Mouse (Mus musculus) kidney, postnatal 0 days (tissue): ENCODE measurements at regions not wholly inside any gene's neighbourhood (a gene's known extent, or its start where the extent isn't known, plus 50 kb on each side); places are given as distances from the start of the nearest gene placed in this dataset.
"Not testable (repeated sequence)": the region's sequence is repeated elsewhere in the genome, so short reads cannot be mapped to it uniquely, and the experiment has no call there.

Experiments
- ATAC-seq: fragments of 200-750 bp; cut with Nextera tagmentation; replicated peaks from 2 replicates; pipeline ENCODE4 v1.8.0; 2017; ENCODE audit warnings: low read depth, moderate number of reproducible peaks, moderate TSS enrichment, moderate library complexity; ENCODE audit not compliant: low FRiP score
- DNase-seq: peaks from one replicate; pipeline ENCODE4 v3.0.0-alpha.2; 2016; ENCODE audit warnings: low spot score
- H3K27ac ChIP-seq: fragments of 300-500 bp; sonication (generic); 2 replicates; pipeline ENCODE4 v1.5.1; 2014; ENCODE audit warnings: mild to moderate bottlenecking
- H3K27me3 ChIP-seq: fragments of 300-500 bp; sonication (generic); 2 replicates; pipeline ENCODE4 v1.6.1; 2014; ENCODE audit warnings: low read length, mixed read lengths; ENCODE audit not compliant: insufficient read depth
- H3K36me3 ChIP-seq: fragments of 300-500 bp; sonication (generic); 2 replicates; pipeline ENCODE4 v1.6.1; 2014; ENCODE audit warnings: low read length, mixed read lengths; ENCODE audit not compliant: insufficient read depth
- H3K4me1 ChIP-seq: fragments of 300-500 bp; sonication (generic); replicated peaks from 2 replicates; pipeline ENCODE4 v1.6.1; 2014; ENCODE audit warnings: antibody characterized with exemption, low read length, mixed read lengths; ENCODE audit not compliant: insufficient read depth
- H3K4me2 ChIP-seq: fragments of 300-500 bp; sonication (generic); 2 replicates; pipeline ENCODE4 v1.6.1; 2014; ENCODE audit warnings: mild to moderate bottlenecking, low read length, moderate library complexity, mixed read lengths
- H3K4me3 ChIP-seq: fragments of 300-500 bp; sonication (generic); replicated peaks from 2 replicates; pipeline ENCODE4 v1.5.1; 2014; ENCODE audit warnings: low read depth, low read length
- H3K9ac ChIP-seq: fragments of 300-500 bp; sonication (generic); 2 replicates; pipeline ENCODE4 v1.6.1; 2014; ENCODE audit warnings: low read depth, low read length
- H3K9me3 ChIP-seq: fragments of 300-500 bp; sonication (generic); replicated peaks from 2 replicates; pipeline ENCODE4 v1.6.1; 2016; ENCODE audit warnings: low read length, inconsistent platforms, mixed read lengths
- CTCF ChIP-seq: IDR thresholded peaks from 2 replicates; pipeline ENCODE4 v1.5.1; 2016; ENCODE audit warnings: antibody characterized with exemption, low read depth, mild to moderate bottlenecking, moderate library complexity
- WGBS: fragments of 180-500 bp; shearing (Covaris S2); extraction: QIAGEN DNeasy Blood & Tissue Kit; methylation state at CpG from one replicate; pipeline ENCODE4 v1.1.7; 2014; 5-methylcytosine and 5-hydroxymethylcytosine counted together

GRCm38 (mm10) chr10:66694549-66695285, 401.2 kb upstream of the Jmjd1c start:
- Histone ChIP-seq H3K27ac (no peak overlapping the region), H3K9me3 (no peaks in the 10 kb centered on the region), H3K4me2 (no peak overlapping the region), H3K36me3 (no peaks in the 10 kb centered on the region), H3K27me3 (no peaks in the 10 kb centered on the region), H3K9ac (no peak overlapping the region), H3K4me1 (no peaks in the 10 kb centered on the region), H3K4me3 (no peak overlapping the region)
- ATAC-seq (no peak), DNase-seq (no peak)
- TF ChIP-seq CTCF, result 0 out of 2 replicates have a peak, but pooled peaks have one; percentile 6
- 87% methylated on average over 11 of the region's 11 CpGs for WGBS

GRCm38 (mm10) chr10:66714926-66715325, 381.0 kb upstream of the Jmjd1c start:
- H3K4me1 ChIP-seq, H3K36me3 ChIP-seq, H3K27me3 ChIP-seq, H3K27ac ChIP-seq, DNase-seq, H3K9ac ChIP-seq, ATAC-seq, H3K4me2 ChIP-seq, H3K9me3 ChIP-seq, H3K4me3 ChIP-seq: not testable (repeated sequence)
- 94% methylated on average over 9 of the region's 9 CpGs for WGBS

DNA sequence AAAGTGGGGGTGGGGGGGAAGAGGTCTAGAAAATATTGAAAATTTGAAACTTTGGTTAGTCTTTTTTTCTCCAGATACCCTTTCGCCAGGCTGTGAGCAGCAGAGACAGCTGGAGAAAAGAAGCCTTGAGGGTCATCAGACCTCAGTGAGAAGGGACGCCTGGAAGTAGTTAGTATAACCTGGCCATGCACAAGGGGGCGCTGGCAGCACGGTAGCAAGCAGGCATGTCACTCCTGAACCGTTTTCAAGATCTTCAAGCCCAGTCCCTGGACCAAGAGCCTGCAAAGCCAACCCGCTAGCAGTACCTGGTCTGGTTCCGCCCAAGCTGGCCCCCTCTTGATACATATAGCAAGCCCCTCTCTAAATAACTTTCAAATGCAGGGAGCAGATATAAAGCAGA, 378.0 kb upstream of the Jmjd1c start:
- Histone ChIP-seq H3K9me3 (no peaks in the 10 kb centered on the region), H3K36me3 (no peaks in the 10 kb centered on the region), H3K27ac (no peak overlapping the region), H3K27me3 (no peaks in the 10 kb centered on the region), H3K9ac (no peak overlapping the region), H3K4me2 (no peak overlapping the region), H3K4me3 (no peak overlapping the region), H3K4me1 (no peaks in the 10 kb centered on the region)
- no peak for DNase-seq
- 77% methylated on average over 7 of the region's 7 CpGs for WGBS
- no peak for TF ChIP-seq CTCF
- no peak for ATAC-seq

DNA sequence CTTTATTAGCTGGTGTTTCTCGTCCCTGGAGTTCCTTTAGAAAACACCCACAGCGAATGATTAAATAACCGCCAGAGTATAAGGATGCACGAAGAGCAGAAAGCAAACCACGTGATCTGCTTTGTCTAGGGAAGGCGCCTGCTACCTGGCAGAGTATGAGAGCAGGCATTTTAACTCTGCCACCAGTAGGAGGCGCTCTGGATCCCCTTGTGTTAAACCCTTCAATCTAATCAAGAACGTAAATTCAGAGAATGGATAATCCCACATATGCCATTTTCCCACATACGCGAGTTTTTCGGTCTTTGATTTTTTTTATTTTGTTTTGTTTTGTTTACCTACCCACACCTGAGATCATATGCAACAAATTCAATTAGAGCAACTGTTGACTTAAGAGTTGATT, 376.1 kb upstream of the Jmjd1c start:
- H3K4me2 ChIP-seq, result no peak overlapping the region
- no peaks in the 10 kb centered on the region for H3K27me3 ChIP-seq
- no peaks in the 10 kb centered on the region for H3K9me3 ChIP-seq
- DNase-seq (no peak), ATAC-seq (no peak)
- H3K9ac ChIP-seq, result no peak overlapping the region
- TF ChIP-seq CTCF, result no peak
- no peak overlapping the region for H3K4me3 ChIP-seq
- no peaks in the 10 kb centered on the region for H3K4me1 ChIP-seq
- H3K36me3 ChIP-seq, result no peaks in the 10 kb centered on the region
- H3K27ac ChIP-seq, result no peak overlapping the region
- WGBS, result 92% methylated on average over 11 of the region's 11 CpGs

GRCm38 (mm10) chr10:66733631-66734030, 362.3 kb upstream of the Jmjd1c start:
- H3K36me3 ChIP-seq, result no peaks in the 10 kb centered on the region
- TF ChIP-seq CTCF, result no peak
- DNase-seq (no peak), ATAC-seq (no peak)
- H3K27me3 ChIP-seq, result no peaks in the 10 kb centered on the region
- no peaks in the 10 kb centered on the region for H3K9me3 ChIP-seq
- H3K27ac ChIP-seq, result no peak overlapping the region
- H3K4me2 ChIP-seq, result no peak overlapping the region
- no peak overlapping the region for H3K4me3 ChIP-seq
- H3K4me1 ChIP-seq, result no peaks in the 10 kb centered on the region
- no peak overlapping the region for H3K9ac ChIP-seq
- WGBS, result 86% methylated on average over 5 of the region's 5 CpGs

GRCm38 (mm10) chr10:66734853-66735252, 361.1 kb upstream of the Jmjd1c start:
- Histone ChIP-seq H3K36me3 (no peaks in the 10 kb centered on the region), H3K4me1 (no peaks in the 10 kb centered on the region), H3K4me3 (no peak overlapping the region), H3K4me2 (no peak overlapping the region), H3K27me3 (no peaks in the 10 kb centered on the region), H3K9me3 (no peaks in the 10 kb centered on the region), H3K27ac (no peak overlapping the region), H3K9ac (no peak overlapping the region)
- DNase-seq, result peak; percentile 46
- 63% methylated on average over 5 of the region's 5 CpGs for WGBS
- TF ChIP-seq CTCF, result peak; percentile 57
- ATAC-seq, result no peak

- DNase-seq, result no peak
- 64% methylated on average over 7 of the region's 7 CpGs for WGBS
These were observed 356.9 kb upstream of the Jmjd1c start for GRCm38 (mm10) chr10:66739017-66739416.

More at GRCm38 (mm10) chr10:66739017-66739416, 356.9 kb upstream of the Jmjd1c start:
- no peak overlapping the region for H3K9ac ChIP-seq
- no peaks in the 10 kb centered on the region for H3K9me3 ChIP-seq
- no peak overlapping the region for H3K4me3 ChIP-seq
- H3K36me3 ChIP-seq, result no peaks in the 10 kb centered on the region
- H3K27me3 ChIP-seq, result no peaks in the 10 kb centered on the region
- H3K4me1 ChIP-seq, result no peaks in the 10 kb centered on the region
- no peak for ATAC-seq
- no peak overlapping the region for H3K4me2 ChIP-seq
- no peak overlapping the region for H3K27ac ChIP-seq
- TF ChIP-seq CTCF, result no peak
